Mouse (Mus musculus) embryonic facial prominence, embryonic 14.5 days (tissue): ENCODE measurements around the gene Cep170b. TPM values are rescaled to one million over a fixed set of nuclear protein-coding genes. Genes with fewer than 3 reads are reported as not detected.

Experiments
- ATAC-seq: fragments of 200-750 bp; cut with Nextera tagmentation; 2 replicates; pipeline ENCODE4 v1.8.0; 2017; ENCODE audit warnings: low read depth, moderate number of reproducible peaks, moderate TSS enrichment
- DNase-seq: peaks from one replicate; pipeline ENCODE4 v3.0.0-alpha.2; 2015; ENCODE audit warnings: low spot score
- H3K27ac ChIP-seq: fragments of 300-500 bp; sonication (generic); replicated peaks from 2 replicates; pipeline ENCODE4 v1.5.1; 2014; ENCODE audit warnings: low read depth, mild to moderate bottlenecking, low read length, moderate library complexity
- H3K27me3 ChIP-seq: fragments of 300-500 bp; sonication (generic); replicated peaks from 2 replicates; pipeline ENCODE4 v1.6.1; 2014; ENCODE audit warnings: low read length; ENCODE audit not compliant: control insufficient read depth, insufficient read depth
- H3K36me3 ChIP-seq: fragments of 300-500 bp; sonication (generic); 2 replicates; pipeline ENCODE4 v1.6.1; 2014; ENCODE audit warnings: low read length, mixed read lengths; ENCODE audit not compliant: control insufficient read depth, insufficient read depth
- H3K4me1 ChIP-seq: fragments of 300-500 bp; sonication (generic); 2 replicates; pipeline ENCODE4 v1.6.1; 2014; ENCODE audit warnings: antibody characterized with exemption, low read length; ENCODE audit not compliant: control insufficient read depth, insufficient read depth
- H3K4me2 ChIP-seq: fragments of 300-500 bp; sonication (generic); 2 replicates; pipeline ENCODE4 v1.6.1; 2014; ENCODE audit warnings: low read depth, mild to moderate bottlenecking, low read length, moderate library complexity, mixed read lengths
- H3K4me3 ChIP-seq: fragments of 300-500 bp; sonication (generic); 2 replicates; pipeline ENCODE4 v1.5.1; 2014; ENCODE audit warnings: low read depth, mild to moderate bottlenecking, low read length
- H3K9ac ChIP-seq: fragments of 300-500 bp; sonication (generic); 2 replicates; pipeline ENCODE4 v1.6.1; 2014; ENCODE audit warnings: low read depth, mild to moderate bottlenecking, low read length, moderate library complexity, mixed read lengths
- H3K9me3 ChIP-seq: fragments of 300-500 bp; sonication (generic); 2 replicates; pipeline ENCODE4 v1.6.1; 2016; ENCODE audit warnings: low read length; ENCODE audit not compliant: control insufficient read depth
- WGBS: fragments of 180-500 bp; shearing (Covaris S2); extraction: QIAGEN DNeasy Blood & Tissue Kit; methylation state at CpG from one replicate; pipeline ENCODE4 v1.1.7; 2014; 5-methylcytosine and 5-hydroxymethylcytosine counted together
- polyA plus RNA-seq: library from polyadenylated mRNA; unstranded; fragments of >200 nt; fragmentation: Nextera tagmentation; extraction: Ambion mirVana; gene quantifications from 2 replicates; pipeline ENCODE4 v1.2.1, GENCODE M21; 2014

Cep170b gene
- polyA plus RNA-seq, 1 experiment from 2014 or later = 14.4 TPM

GRCm38 (mm10) chr12:112720890-112721423 is 702 bp downstream of the Cep170b start:
- Histone ChIP-seq H3K36me3 (peaks cover 12% of the 10 kb centered on the region; the same call in 1 of the 2 replicates), H3K27ac (peak overlapping the region; percentile 82; the same call in 1 of the 2 replicates), H3K4me3 (peak overlapping the region; percentile 85), H3K4me2 (peak overlapping the region; percentile 88), H3K9ac (peak overlapping the region; percentile 89; the same call in 1 of the 2 replicates), H3K27me3 (0 out of 2 replicates have a peak, but pooled peaks cover 5% of the 10 kb centered on the region), H3K4me1 (peaks cover 24% of the 10 kb centered on the region), H3K9me3 (no peaks in the 10 kb centered on the region)
- no peak for DNase-seq
- WGBS = 32% methylated on average over 12 of the region's 12 CpGs
- no peak for ATAC-seq

- DNase-seq (peak; percentile 86), ATAC-seq (peak; percentile 80)
- Histone ChIP-seq H3K27ac (peak overlapping the region; percentile 82), H3K27me3 (0 out of 2 replicates have a peak, but pooled peaks cover 5% of the 10 kb centered on the region), H3K36me3 (peaks cover 15% of the 10 kb centered on the region; the same call in 1 of the 2 replicates), H3K4me3 (peak overlapping the region; percentile 85), H3K4me2 (peak overlapping the region; percentile 88), H3K4me1 (peaks cover 24% of the 10 kb centered on the region), H3K9ac (peak overlapping the region; percentile 89), H3K9me3 (no peaks in the 10 kb centered on the region)
- WGBS = 3% methylated on average over 37 of the region's 69 CpGs
Measured at GRCm38 (mm10) chr12:112721424-112722239, 1.4 kb downstream of the Cep170b start.

GRCm38 (mm10) chr12:112722240-112723027 is 2.2 kb downstream of the Cep170b start:
- peaks cover 21% of the 10 kb centered on the region; the same call in 1 of the 2 replicates for H3K36me3 ChIP-seq
- 0 out of 2 replicates have a peak, but pooled peaks cover 5% of the 10 kb centered on the region for H3K27me3 ChIP-seq
- peaks cover 24% of the 10 kb centered on the region for H3K4me1 ChIP-seq
- H3K4me3 ChIP-seq = peak overlapping the region; percentile 85
- H3K27ac ChIP-seq = peak overlapping the region; percentile 82
- DNase-seq = peak; percentile 58
- no peaks in the 10 kb centered on the region for H3K9me3 ChIP-seq
- peak overlapping the region; percentile 89 for H3K9ac ChIP-seq
- WGBS = under 1% methylated on average over 12 of the region's 75 CpGs
- peak; percentile 51 for ATAC-seq
- peak overlapping the region; percentile 88 for H3K4me2 ChIP-seq

- DNase-seq (no peak), ATAC-seq (no peak)
- peak overlapping the region; percentile 88 for H3K4me2 ChIP-seq
- H3K4me3 ChIP-seq = peak overlapping the region; percentile 85
- peak overlapping the region; percentile 89 for H3K9ac ChIP-seq
- H3K36me3 ChIP-seq = peaks cover 21% of the 10 kb centered on the region; the same call in 1 of the 2 replicates
- H3K27ac ChIP-seq = peak overlapping the region; percentile 82; the same call in 1 of the 2 replicates
- peaks cover 24% of the 10 kb centered on the region for H3K4me1 ChIP-seq
- WGBS = 19% methylated on average over 4 of the region's 5 CpGs
- no peaks in the 10 kb centered on the region for H3K9me3 ChIP-seq
- H3K27me3 ChIP-seq = 0 out of 2 replicates have a peak, but pooled peaks cover 5% of the 10 kb centered on the region
Measured at GRCm38 (mm10) chr12:112723028-112723330, 2.7 kb downstream of the Cep170b start.

- Histone ChIP-seq H3K36me3 (peaks cover 21% of the 10 kb centered on the region; the same call in 1 of the 2 replicates), H3K27me3 (0 out of 2 replicates have a peak, but pooled peaks cover 5% of the 10 kb centered on the region), H3K27ac (no peak overlapping the region), H3K4me3 (peak overlapping the region; percentile 85; the same call in 1 of the 2 replicates), H3K9me3 (no peaks in the 10 kb centered on the region), H3K4me1 (peaks cover 24% of the 10 kb centered on the region), H3K4me2 (peak overlapping the region; percentile 88), H3K9ac (peak overlapping the region; percentile 89)
- WGBS = 83% methylated on average over 6 of the region's 6 CpGs
- ATAC-seq (no peak), DNase-seq (no peak)
Measured at GRCm38 (mm10) chr12:112723445-112723844, 3.2 kb downstream of the Cep170b start.

GRCm38 (mm10) chr12:112724077-112724805 is 4.0 kb downstream of the Cep170b start:
- Histone ChIP-seq H3K4me3 (no peak overlapping the region), H3K4me2 (no peak overlapping the region), H3K27me3 (0 out of 2 replicates have a peak, but pooled peaks cover 5% of the 10 kb centered on the region), H3K36me3 (peaks cover 21% of the 10 kb centered on the region; the same call in 1 of the 2 replicates), H3K4me1 (peaks cover 24% of the 10 kb centered on the region), H3K9me3 (no peaks in the 10 kb centered on the region), H3K27ac (no peak overlapping the region), H3K9ac (no peak overlapping the region)
- ATAC-seq = peak; percentile 13
- WGBS = 73% methylated on average over 11 of the region's 11 CpGs
- peak; percentile 67 for DNase-seq

- peaks cover 15% of the 10 kb centered on the region for H3K4me1 ChIP-seq
- 78% methylated on average over 8 of the region's 8 CpGs for WGBS
- H3K27me3 ChIP-seq = no peaks in the 10 kb centered on the region
- no peak overlapping the region for H3K4me2 ChIP-seq
- ATAC-seq (no peak), DNase-seq (no peak)
- peaks cover 37% of the 10 kb centered on the region for H3K36me3 ChIP-seq
- H3K9ac ChIP-seq = no peak overlapping the region
- no peaks in the 10 kb centered on the region for H3K9me3 ChIP-seq
- H3K4me3 ChIP-seq = no peak overlapping the region
- H3K27ac ChIP-seq = no peak overlapping the region
Measured at GRCm38 (mm10) chr12:112727801-112728200, 7.5 kb downstream of the Cep170b start.

- H3K4me2 ChIP-seq = no peak overlapping the region
- no peak overlapping the region for H3K4me3 ChIP-seq
- H3K4me1 ChIP-seq = no peaks in the 10 kb centered on the region
- H3K9me3 ChIP-seq = no peaks in the 10 kb centered on the region
- WGBS = 82% methylated on average over 14 of the region's 14 CpGs
- ATAC-seq (no peak), DNase-seq (no peak)
- no peak overlapping the region for H3K27ac ChIP-seq
- peaks cover 49% of the 10 kb centered on the region for H3K36me3 ChIP-seq
- no peak overlapping the region for H3K9ac ChIP-seq
- H3K27me3 ChIP-seq = no peaks in the 10 kb centered on the region
Measured at GRCm38 (mm10) chr12:112730808-112731207, 10.6 kb downstream of the Cep170b start.
